8 mouse cellular contexts compared by ENCODE assay signal in genomic region chr17:65614431-65614830, GRCm38 (mm10). TPM values are rescaled to one million over a fixed set of nuclear protein-coding genes. Genes with fewer than 3 reads are reported as not detected.
A peak's percentile ranks its signal among the peaks of the same experiment; 100 is the strongest.
DNase-seq lines count a peak whose midpoint lies in the region; ATAC-seq lines count a peak whose summit lies in the region.

No protein-coding gene starts in this region.

- peak overlapping the region; percentile 47 for H3K4me2 ChIP-seq in neural tube, embryonic 11.5 days (ENCODE audit: low read depth)
- H3K4me2 ChIP-seq in limb, embryonic 13.5 days (replicated peaks) = peak overlapping the region; percentile 78
- peak overlapping the region; percentile 61 for H3K4me2 ChIP-seq in stomach, embryonic 15.5 days

- H3K9ac ChIP-seq in neural tube, embryonic 11.5 days (ENCODE audit: low read length) = peak overlapping the region; percentile 90
- H3K9ac ChIP-seq in limb, embryonic 13.5 days = peak overlapping the region; percentile 98
- H3K9ac ChIP-seq in stomach, embryonic 15.5 days = peak overlapping the region; percentile 49; the same call in 1 of the 2 replicates

- peak overlapping the region; percentile 96 for H3K27ac ChIP-seq in neural tube, embryonic 11.5 days (ENCODE audit: low read depth, low read length)
- H3K27ac ChIP-seq in limb, embryonic 13.5 days = peak overlapping the region; percentile 99
- H3K27ac ChIP-seq in stomach, embryonic 15.5 days = peak overlapping the region; percentile 99

- DNase-seq in neural tube, embryonic 11.5 days (ENCODE audit: low spot score) = no peak
- no peak for DNase-seq in neural tube, embryonic 10.5 days (ENCODE audit: extremely low spot score, low spot score)
- no peak for DNase-seq in cerebellum, postnatal 36 days

- WGBS in neural tube, embryonic 11.5 days = 1% methylated on average over 9 of the region's 9 CpGs
- 1% methylated on average over 9 of the region's 9 CpGs for WGBS in limb, embryonic 13.5 days
- WGBS in stomach, embryonic 15.5 days = 2% methylated on average over 9 of the region's 9 CpGs

- peaks cover 36% of the 10 kb centered on the region for H3K4me1 ChIP-seq in erythroblast, embryonic 14.5 days (ENCODE audit: control insufficient read depth)
- peaks cover 8% of the 10 kb centered on the region; the same call in 1 of the 2 replicates for H3K4me1 ChIP-seq in neural tube, embryonic 11.5 days (ENCODE audit: control insufficient read depth, insufficient read depth, low read length)
- H3K4me1 ChIP-seq in limb, embryonic 13.5 days = peaks cover 14% of the 10 kb centered on the region
- peaks cover 5% of the 10 kb centered on the region; the same call in 1 of the 2 replicates for H3K4me1 ChIP-seq in stomach, embryonic 15.5 days

- H3K9me3 ChIP-seq in erythroblast, embryonic 14.5 days (ENCODE audit: control insufficient read depth, low read length) = no peaks in the 10 kb centered on the region
- no peaks in the 10 kb centered on the region for H3K9me3 ChIP-seq in neural tube, embryonic 11.5 days (ENCODE audit: control insufficient read depth, low read length)
- H3K9me3 ChIP-seq in limb, embryonic 13.5 days = no peaks in the 10 kb centered on the region
- no peaks in the 10 kb centered on the region for H3K9me3 ChIP-seq in stomach, embryonic 15.5 days

- H3K27me3 ChIP-seq in erythroblast, embryonic 14.5 days (ENCODE audit: control insufficient read depth) = peaks cover 2% of the 10 kb centered on the region; the same call in 1 of the 2 replicates
- no peaks in the 10 kb centered on the region for H3K27me3 ChIP-seq in neural tube, embryonic 11.5 days (ENCODE audit: control insufficient read depth, insufficient read depth, low read length)
- H3K27me3 ChIP-seq in limb, embryonic 13.5 days = no peaks in the 10 kb centered on the region
- H3K27me3 ChIP-seq in stomach, embryonic 15.5 days (replicated peaks) = no peaks in the 10 kb centered on the region

- no peak for ATAC-seq in erythroblast, adult 5-6 weeks (replicated peaks; ENCODE audit: low FRiP score, poor library complexity, severe bottlenecking)
- ATAC-seq in neural tube, embryonic 11.5 days (ENCODE audit: insufficient read depth, low FRiP score, low TSS enrichment) = no peak
- no peak for ATAC-seq in limb, embryonic 13.5 days (ENCODE audit: low FRiP score, low read depth)
- ATAC-seq in stomach, embryonic 15.5 days (ENCODE audit: insufficient read depth, low FRiP score, low read depth) = no peak
- ATAC-seq in erythroid progenitor cell, adult 5-6 weeks (replicated peaks; ENCODE audit: low FRiP score, poor library complexity, severe bottlenecking) = no peak

- peak overlapping the region; percentile 99 for H3K4me3 ChIP-seq in erythroblast, embryonic 14.5 days (replicated peaks)
- peak overlapping the region; percentile 97 for H3K4me3 ChIP-seq in neural tube, embryonic 11.5 days (ENCODE audit: low read depth, low read length)
- H3K4me3 ChIP-seq in limb, embryonic 13.5 days = peak overlapping the region; percentile 89
- H3K4me3 ChIP-seq in stomach, embryonic 15.5 days (replicated peaks) = peak overlapping the region; percentile 86

- peaks cover 10% of the 10 kb centered on the region for H3K36me3 ChIP-seq in erythroblast, embryonic 14.5 days (ENCODE audit: control insufficient read depth)
- no peaks in the 10 kb centered on the region for H3K36me3 ChIP-seq in neural tube, embryonic 11.5 days (ENCODE audit: control insufficient read depth, insufficient read depth, low read length)
- H3K36me3 ChIP-seq in limb, embryonic 13.5 days = no peaks in the 10 kb centered on the region
- no peaks in the 10 kb centered on the region for H3K36me3 ChIP-seq in stomach, embryonic 15.5 days

RNA-seq across cellular contexts. Expression of gene Vapa, which starts 1.1 kb away (rescaled TPM):
- polyA plus RNA-seq in erythroblast, embryonic 14.5 days (2012) = 3.1 and 3.7 TPM in 2 replicates
- 39.3 and 48.2 TPM in 2 replicates for total RNA-seq in erythroblast, adult 5-6 weeks (2015; ENCODE audit: low replicate concordance)
- total RNA-seq in erythroblast, adult 5-6 weeks (2017; ENCODE audit: low replicate concordance) = 28.4 and 31.3 TPM in 2 replicates
- 248 and 259 TPM in 2 replicates for polyA plus RNA-seq in neural tube, embryonic 11.5 days (2014; fragmentation: Nextera tagmentation; extraction: Ambion mirVana)
- polyA plus RNA-seq in limb, embryonic 13.5 days (2015; fragmentation: Nextera tagmentation; extraction: Ambion mirVana) = 172 and 179 TPM in 2 replicates
- polyA plus RNA-seq in stomach, embryonic 15.5 days (2015; fragmentation: Nextera tagmentation; extraction: Ambion mirVana) = 204 and 207 TPM in 2 replicates
- total RNA-seq in erythroid progenitor cell, adult 5-6 weeks (2015; ENCODE audit: low replicate concordance) = 39.3 and 51.6 TPM in 2 replicates
- total RNA-seq in erythroid progenitor cell, adult 5-6 weeks (2017; ENCODE audit: low replicate concordance) = 30.6 and 32.3 TPM in 2 replicates

RNA-seq across cellular contexts. Expression of gene Txndc2, which starts 27.5 kb away (rescaled TPM):
- not detected in 2 replicates for polyA plus RNA-seq in erythroblast, embryonic 14.5 days (2012)
- total RNA-seq in erythroblast, adult 5-6 weeks (2015; ENCODE audit: low replicate concordance) = not detected in 2 replicates
- total RNA-seq in erythroblast, adult 5-6 weeks (2017; ENCODE audit: low replicate concordance) = not detected in 2 replicates
- polyA plus RNA-seq in neural tube, embryonic 11.5 days (2014; fragmentation: Nextera tagmentation; extraction: Ambion mirVana) = 0.12 TPM in 1 of 2 replicates, not detected in the other
- 0.10 TPM in 1 of 2 replicates, not detected in the other for polyA plus RNA-seq in limb, embryonic 13.5 days (2015; fragmentation: Nextera tagmentation; extraction: Ambion mirVana)
- not detected in 2 replicates for polyA plus RNA-seq in stomach, embryonic 15.5 days (2015; fragmentation: Nextera tagmentation; extraction: Ambion mirVana)
- not detected in 2 replicates for total RNA-seq in erythroid progenitor cell, adult 5-6 weeks (2015; ENCODE audit: low replicate concordance)
- total RNA-seq in erythroid progenitor cell, adult 5-6 weeks (2017; ENCODE audit: low replicate concordance) = not detected in 2 replicates

Comparison
In these comparisons a context has a peak if more than half of its experiments do, and no peak if none do; other contexts are left out.
1. RNA of gene Vapa, which starts 1.1 kb away (polyA plus RNA-seq): 248 to 259 TPM in neural tube, embryonic 11.5 days, 204 to 207 TPM in stomach, embryonic 15.5 days and 172 to 179 TPM in limb, embryonic 13.5 days; 3.1 to 3.7 TPM in erythroblast, embryonic 14.5 days; every median in the first group is over 10 times any median in the second.
2. Peak in every context shown above with its lines, with median percentiles within 50 percentile points of each other: H3K4me3 ChIP-seq, H3K27ac ChIP-seq, H3K4me2 ChIP-seq and H3K9ac ChIP-seq.